Mouse (Mus musculus) T-cell, adult 2 months (primary cell): ENCODE results near the gene Noa1.

ENCODE experiments used
- DNase-seq: peaks from one replicate; pipeline ENCODE4 v3.0.0; 2022; ENCODE audit warnings: low spot score

Gene Noa1

DNA sequence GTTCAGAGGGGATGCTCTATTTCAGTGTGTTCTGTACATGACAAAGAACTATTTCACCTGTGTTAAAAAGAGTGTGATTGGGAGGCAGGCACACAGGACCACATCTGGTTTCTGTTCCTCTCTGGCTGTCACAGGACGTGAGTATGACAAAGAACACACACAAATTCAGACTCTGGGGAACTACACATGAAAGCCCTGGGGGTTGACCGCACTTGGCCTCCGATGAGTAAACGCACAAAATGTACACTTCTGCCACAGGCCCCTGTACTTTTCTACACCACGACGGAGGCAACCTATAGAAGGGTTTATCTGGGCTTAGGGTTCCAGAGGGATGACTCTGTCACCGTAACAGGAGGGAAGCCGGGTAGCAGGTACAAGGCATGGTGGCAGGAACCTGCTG is 20.2 kb downstream of the Noa1 start:
- peak; percentile 7 for DNase-seq

DNA sequence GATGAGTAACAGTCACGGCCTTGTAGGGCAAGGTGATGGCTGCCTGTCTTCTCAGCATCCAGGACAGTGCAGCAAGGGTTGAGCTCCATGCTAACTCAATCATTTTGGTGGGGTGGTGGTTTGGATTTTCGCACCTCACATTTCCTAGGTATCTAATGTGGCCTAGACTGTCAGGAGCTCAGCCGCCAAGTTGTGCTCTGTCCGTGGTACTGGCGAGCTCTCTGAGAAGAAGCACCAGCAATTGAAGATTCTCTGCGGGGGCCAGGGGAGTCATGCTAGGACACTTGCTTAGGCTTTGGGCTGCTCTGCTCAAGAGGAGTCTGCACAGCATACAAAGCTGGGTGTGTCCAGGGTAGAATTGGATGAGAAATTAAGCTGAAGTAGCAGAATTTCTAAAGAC is 22.0 kb downstream of the Noa1 start:
- no peak for DNase-seq

DNA sequence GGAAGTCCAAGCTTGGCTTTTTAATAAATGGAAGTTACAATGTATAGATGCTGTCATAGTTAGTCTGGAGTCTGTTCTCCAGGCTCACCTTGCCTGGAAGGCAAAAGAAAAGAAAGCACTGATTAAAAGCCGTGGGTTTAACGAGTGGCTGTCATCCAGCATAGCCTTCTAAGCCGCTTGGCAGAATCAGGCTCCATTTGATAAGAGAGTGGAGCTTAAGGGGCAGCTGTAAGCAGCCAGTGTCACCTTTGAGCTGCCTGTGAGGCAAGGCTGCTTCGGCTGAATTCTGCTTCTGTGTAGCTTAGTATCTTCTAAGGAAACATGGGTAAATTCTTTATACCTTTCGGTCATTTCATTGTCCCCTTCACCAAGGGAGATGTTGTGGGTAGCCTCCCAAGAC is 23.0 kb downstream of the Noa1 start:
- no peak for DNase-seq

GRCm38 (mm10) chr5:77285685-77286084 is 24.2 kb downstream of the Noa1 start:
- no peak for DNase-seq

DNA sequence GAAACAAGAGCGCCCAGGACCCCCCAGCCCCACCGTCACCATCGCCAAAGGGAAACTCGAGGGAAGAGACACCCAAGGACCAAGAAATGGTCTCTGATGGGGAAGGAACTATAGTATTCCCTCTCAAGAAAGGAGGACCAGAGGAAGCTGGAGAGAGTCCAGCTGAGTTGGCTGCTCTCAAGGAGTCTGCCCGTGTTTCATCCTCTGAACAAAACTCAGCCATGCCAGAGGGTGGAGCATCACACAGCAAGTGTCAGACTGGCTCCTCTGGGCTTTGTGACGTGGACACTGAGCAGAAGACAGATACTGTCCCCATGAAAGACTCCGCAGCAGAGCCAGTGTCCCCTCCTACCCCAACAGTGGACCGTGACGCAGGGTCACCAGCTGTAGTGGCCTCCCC is 27.6 kb downstream of the Noa1 start:
- no peak for DNase-seq

DNA sequence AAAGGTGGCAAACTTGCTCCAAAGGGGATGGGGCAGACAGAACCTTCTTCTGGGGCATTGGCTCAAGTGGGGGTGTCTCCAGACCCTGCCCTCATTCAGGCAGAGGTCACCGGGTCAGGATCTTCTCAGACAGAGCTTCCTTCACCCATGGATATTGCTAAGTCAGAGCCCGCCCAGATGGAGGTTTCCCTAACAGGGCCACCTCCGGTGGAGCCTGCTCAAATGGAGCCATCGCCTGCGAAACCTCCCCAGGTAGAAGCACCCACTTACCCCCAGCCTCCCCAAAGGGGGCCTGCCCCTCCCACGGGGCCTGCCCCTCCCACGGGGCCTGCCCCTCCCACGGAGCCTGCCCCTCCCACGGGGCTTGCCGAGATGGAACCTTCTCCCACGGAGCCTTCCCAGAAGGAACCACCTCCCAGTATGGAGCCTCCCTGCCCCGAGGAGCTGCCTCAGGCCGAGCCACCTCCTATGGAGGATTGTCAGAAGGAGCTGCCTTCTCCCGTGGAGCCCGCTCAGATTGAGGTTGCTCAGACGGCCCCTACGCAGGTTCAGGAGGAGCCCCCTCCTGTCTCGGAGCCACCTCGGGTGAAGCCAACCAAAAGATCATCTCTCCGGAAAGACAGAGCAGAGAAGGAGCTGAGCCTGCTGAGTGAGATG is 28.2 kb downstream of the Noa1 start:
- no peak for DNase-seq

- no peak for DNase-seq
These were observed 32.7 kb downstream of the Noa1 start for GRCm38 (mm10) chr5:77277204-77277603.

DNA sequence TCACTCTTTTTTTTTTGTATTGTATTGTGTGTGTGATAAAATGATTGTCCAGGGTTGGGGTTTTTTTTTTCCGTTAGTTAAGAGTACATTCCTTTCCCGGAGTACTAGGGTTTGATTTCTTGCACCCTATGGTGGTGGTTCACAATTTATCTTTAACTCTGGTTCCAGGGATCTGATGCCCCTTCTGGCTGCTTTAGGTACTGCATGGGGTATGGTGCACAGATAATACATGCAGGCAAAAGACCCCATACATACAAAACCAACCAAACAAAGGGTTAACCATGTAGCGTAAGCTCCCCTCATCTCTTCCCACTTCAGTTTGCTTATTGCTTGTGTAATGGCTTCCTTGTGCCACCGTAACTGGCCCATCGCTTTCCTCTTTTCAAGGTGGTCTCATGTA is 33.9 kb downstream of the Noa1 start:
- DNase-seq, result peak; percentile 40

GRCm38 (mm10) chr5:77273151-77273550 is 36.7 kb downstream of the Noa1 start:
- DNase-seq, result peak; percentile 63

DNA sequence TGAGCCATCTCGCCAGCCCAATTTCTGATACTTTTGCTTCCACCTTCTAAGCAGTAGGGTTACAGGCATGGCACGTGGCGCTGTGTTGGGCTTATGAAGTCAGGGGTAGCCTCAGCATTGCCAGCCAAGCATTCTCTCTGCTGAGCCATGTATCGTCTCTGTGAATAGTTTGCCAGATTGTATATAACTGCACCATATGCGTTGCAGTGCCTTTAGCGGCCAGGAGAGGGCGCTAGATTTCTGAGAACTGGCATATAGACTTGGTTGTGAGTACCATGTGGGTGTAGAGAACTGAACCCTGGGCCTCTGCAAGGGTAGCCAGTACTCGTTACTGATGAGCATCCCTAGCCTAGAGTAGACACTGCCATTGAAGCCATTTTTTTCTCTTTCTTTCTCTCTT is 40.5 kb downstream of the Noa1 start:
- DNase-seq, result peak; percentile 49

- no peak for DNase-seq
These were observed 41.8 kb downstream of the Noa1 start for GRCm38 (mm10) chr5:77267957-77268624.

DNA sequence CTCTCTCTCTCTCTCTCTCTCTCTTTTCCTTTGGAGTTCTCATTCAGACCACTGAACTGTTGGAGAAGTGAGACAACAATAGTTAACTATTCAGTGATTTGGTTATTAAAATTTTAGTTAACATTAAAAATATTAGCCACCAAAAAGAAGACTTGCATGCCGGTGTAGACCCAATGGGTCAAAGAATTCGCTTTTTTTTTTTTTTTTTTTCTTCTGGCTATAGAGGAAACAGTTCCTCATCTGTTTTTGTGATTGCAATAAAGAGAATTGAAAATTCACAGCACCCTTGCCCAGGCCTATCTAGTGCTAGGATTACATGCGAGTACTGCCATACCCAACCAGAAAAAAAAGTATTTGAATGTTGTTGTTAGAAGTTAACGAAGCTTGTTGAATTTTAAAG is 42.4 kb downstream of the Noa1 start:
- no peak for DNase-seq

- DNase-seq, result peak; percentile 40
These were observed 42.9 kb downstream of the Noa1 start for GRCm38 (mm10) chr5:77266886-77267401.

DNA sequence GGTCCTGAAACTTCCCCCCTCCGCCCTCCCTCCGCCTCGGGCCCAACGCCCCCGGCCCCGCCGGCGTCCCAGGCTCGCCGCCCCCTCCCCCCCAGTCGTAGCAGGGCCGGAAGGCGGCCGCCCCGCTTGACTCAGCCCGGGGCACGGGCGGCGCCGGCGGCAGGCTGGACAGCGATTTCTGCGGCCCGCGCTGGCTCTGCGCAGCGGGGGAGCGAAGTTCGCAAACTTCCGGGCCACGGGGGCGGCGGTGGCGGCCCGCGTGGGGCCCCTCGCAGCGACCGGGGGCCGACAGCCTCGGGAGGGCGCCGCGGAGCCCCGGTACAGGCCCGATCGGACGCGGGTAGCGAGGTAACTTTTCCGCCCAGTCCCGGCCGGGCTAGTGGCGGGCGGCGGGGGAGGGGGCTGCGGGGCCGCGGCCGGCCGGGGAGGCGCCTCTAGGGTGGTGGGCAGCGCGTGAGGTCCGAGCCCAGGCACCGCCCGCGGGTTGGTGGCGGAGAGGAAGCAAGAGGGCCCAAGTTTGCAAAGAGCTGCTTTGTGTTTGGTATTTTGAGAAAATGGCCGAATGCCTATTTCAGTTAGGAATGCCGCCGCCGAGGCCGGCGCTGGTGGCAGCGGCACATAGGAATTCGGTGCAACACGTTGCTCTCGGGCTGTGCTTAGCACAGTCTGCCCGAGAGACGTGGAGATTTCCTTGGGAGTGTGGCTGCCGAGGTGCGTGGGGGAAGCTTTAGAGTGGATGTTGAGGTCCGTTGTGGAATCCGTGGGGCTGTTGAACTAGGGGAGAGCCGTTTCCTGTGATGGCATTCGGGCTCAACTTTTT is 43.6 kb downstream of the Noa1 start:
- peak; percentile 39 for DNase-seq

GRCm38 (mm10) chr5:77265671-77266065 is 44.2 kb downstream of the Noa1 start:
- peak; percentile 46 for DNase-seq

DNA sequence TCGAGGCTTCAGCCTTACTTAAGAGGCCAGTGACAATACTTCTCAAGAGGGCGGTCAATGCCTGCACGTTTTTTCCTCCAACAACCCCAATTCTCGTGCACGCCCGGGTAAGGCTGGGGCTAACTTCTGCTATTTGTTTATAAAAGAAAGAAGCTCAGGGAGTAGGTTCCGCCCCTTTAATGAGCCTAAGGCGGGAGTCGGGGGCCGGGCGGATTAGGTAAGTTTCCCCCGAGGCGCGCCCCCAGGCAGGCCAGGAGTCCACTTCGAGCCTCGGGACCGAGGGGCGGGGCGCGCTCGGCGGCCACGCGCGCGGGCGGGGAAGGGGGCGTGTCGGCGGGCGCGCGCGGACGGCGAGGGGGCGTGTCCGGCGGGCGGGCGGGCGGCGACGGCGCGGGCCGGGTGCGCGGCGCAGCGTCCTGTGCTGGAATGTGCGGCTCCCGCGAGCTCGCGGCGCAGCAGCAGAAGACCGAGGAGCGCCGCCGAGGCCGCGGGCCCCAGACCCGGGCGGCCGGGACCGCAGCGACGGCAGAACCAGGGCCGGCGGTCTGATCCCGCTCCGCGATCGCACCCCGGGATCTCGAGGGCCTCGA is 44.7 kb downstream of the Noa1 start, which contains the start of gene Rest:
Rest (plus strand) TSS at position 411 of the 590 bp plus-strand sequence.
- DNase-seq, result peak; percentile 51

DNA sequence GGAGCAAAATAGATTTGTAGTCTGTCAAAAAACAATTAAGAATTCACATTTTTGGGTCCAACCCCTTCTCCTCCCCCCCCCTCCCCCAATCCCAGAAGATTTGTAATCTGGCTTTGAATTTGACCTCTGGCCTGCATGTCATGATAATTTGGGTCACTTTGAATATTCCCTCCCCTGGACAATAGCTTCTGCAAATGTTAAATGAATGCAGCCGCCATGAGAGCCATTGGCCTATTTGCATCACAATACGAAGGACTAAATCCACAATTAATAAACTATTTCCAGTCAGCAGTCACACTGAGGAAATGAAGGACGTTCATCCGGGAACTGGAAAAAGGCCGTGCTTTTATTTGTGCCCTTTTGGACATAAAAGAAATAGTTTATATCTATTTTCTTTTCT is 47.8 kb downstream of the Noa1 start:
- DNase-seq, result no peak

DNA sequence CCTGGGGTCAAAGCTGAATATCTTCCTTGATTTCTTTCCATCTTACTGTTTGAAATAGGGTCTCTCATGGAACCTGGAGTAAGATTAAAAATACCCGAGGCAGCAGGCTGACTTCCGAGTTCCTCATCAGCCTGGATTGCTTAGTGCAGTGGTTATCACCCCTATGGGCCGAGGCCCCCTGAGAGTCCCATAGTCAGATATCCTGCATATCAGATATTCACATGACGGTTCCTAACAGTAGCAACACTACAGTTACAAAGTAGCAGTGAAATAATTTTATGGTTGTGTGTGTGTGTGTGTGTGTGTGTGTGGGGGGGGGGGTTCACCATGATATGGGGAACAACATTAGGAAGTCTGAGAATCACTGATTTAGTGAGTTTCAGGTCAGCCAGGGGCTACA is 48.7 kb downstream of the Noa1 start:
- no peak for DNase-seq

GRCm38 (mm10) chr5:77260141-77260540 is 49.7 kb downstream of the Noa1 start:
- no peak for DNase-seq

GRCm38 (mm10) chr5:77259315-77259714 is 50.6 kb downstream of the Noa1 start:
- DNase-seq, result no peak

DNA sequence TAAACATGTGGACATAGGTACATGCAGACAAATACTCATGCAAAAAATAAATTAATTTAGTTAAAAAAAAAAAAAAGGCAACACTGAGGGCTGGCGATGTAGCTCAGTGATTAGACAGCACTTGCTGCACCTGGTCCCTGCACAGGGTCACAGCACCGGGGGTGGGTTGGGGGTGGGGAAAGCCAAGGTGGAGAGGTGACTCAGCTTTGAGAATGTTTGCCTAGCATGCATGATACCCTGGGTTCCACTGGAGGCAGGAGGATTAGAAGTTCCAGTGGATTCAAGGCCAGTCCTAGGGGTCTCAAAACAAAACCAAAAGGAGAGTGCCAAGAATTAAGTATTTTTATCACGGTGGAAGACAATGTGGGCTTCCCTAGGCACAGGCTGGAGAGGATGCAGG is 52.3 kb downstream of the Noa1 start:
- no peak for DNase-seq

DNA sequence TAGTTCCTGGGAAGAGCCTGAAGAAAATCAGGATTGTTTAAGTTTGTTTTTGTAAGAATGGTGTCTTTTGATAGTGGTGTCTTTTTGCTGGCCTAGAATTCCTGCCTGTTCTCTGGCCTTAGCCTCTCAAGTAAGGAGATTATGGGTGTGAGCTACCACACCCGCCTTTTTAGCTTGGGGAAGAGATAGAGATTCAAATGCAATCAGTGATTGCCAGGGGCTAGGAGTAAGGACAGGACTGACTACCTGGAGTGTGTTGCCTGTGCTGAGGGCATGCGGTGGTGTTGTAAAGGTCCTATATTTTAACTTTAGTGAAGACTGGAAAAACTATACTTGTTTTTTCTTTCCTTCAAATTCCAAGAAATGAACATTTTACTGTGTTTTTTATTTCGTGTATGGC is 55.5 kb downstream of the Noa1 start:
- DNase-seq, result no peak
